Mouse (Mus musculus): ENCODE data around the gene Ifitm10.
"Not testable (repeated sequence)": the region's sequence is repeated elsewhere in the genome, so short reads cannot be mapped to it uniquely, and the experiment has no call there.

GRCm38 (mm10) chr7:142296108-142296507 lies 77.4 kb downstream of the Ifitm10 start:
- TF ChIP-seq CTCF, EP300 (IDR thresholded peaks at IDR 0.05; ENCODE audit: low read depth): not testable (repeated sequence)

Measured in liver, embryonic 14.5 days (tissue).